Mouse (Mus musculus) stomach, embryonic 14.5 days (tissue): ENCODE data around the gene Mgat4d. TPM values are rescaled to one million over a fixed set of nuclear protein-coding genes. Genes with fewer than 3 reads are reported as not detected.

Source experiments
- ATAC-seq: fragments of 200-750 bp; cut with Nextera tagmentation; 2 replicates; pipeline ENCODE4 v1.8.0; 2017; ENCODE audit warnings: low read depth, moderate TSS enrichment; ENCODE audit not compliant: insufficient number of reproducible peaks, insufficient read depth, low FRiP score
- H3K27ac ChIP-seq: fragments of 300-500 bp; sonication (generic); 2 replicates; pipeline ENCODE4 v1.5.1; 2014; ENCODE audit warnings: mild to moderate bottlenecking, low read length, moderate library complexity, mixed read lengths
- H3K27me3 ChIP-seq: fragments of 300-500 bp; sonication (generic); 2 replicates; pipeline ENCODE4 v1.6.1; 2014; ENCODE audit warnings: low read length, control low read depth, mixed read lengths; ENCODE audit not compliant: control insufficient read depth, insufficient read depth
- H3K36me3 ChIP-seq: fragments of 300-500 bp; sonication (generic); 2 replicates; pipeline ENCODE4 v1.6.1; 2014; ENCODE audit warnings: mild to moderate bottlenecking, control low read depth, low read length, moderate library complexity, mixed read lengths; ENCODE audit not compliant: control insufficient read depth, insufficient read depth
- H3K4me1 ChIP-seq: fragments of 300-500 bp; sonication (generic); 2 replicates; pipeline ENCODE4 v1.6.1; 2014; ENCODE audit warnings: low read length, control low read depth, mixed read lengths; ENCODE audit not compliant: control insufficient read depth, insufficient read depth
- H3K4me2 ChIP-seq: fragments of 300-500 bp; sonication (generic); replicated peaks from 2 replicates; pipeline ENCODE4 v1.6.1; 2014; ENCODE audit warnings: low read depth, low read length, control low read depth
- H3K4me3 ChIP-seq: fragments of 300-500 bp; sonication (generic); 2 replicates; pipeline ENCODE4 v1.5.1; 2014; ENCODE audit warnings: low read depth, low read length, control low read depth
- H3K9ac ChIP-seq: fragments of 300-500 bp; sonication (generic); replicated peaks from 2 replicates; pipeline ENCODE4 v1.6.1; 2014; ENCODE audit warnings: low read depth, mild to moderate bottlenecking, control low read depth, low read length, moderate library complexity, mixed read lengths
- H3K9me3 ChIP-seq: fragments of 300-500 bp; sonication (generic); 2 replicates; pipeline ENCODE4 v1.6.1; 2016; ENCODE audit warnings: low read depth, low read length, control low read depth; ENCODE audit not compliant: control insufficient read depth
- WGBS: fragments of 180-500 bp; shearing (Covaris S2); extraction: QIAGEN DNeasy Blood & Tissue Kit; methylation state at CpG from one replicate; pipeline ENCODE4 v1.1.7; 2014; 5-methylcytosine and 5-hydroxymethylcytosine counted together
- polyA plus RNA-seq: library from polyadenylated mRNA; unstranded; fragments of >200 nt; fragmentation: Nextera tagmentation; extraction: Ambion mirVana; gene quantifications from 2 replicates; pipeline ENCODE4 v1.2.1, GENCODE M21; 2014

The Mgat4d gene
- polyA plus RNA-seq, 1 experiment from 2014 or later: not detected

DNA sequence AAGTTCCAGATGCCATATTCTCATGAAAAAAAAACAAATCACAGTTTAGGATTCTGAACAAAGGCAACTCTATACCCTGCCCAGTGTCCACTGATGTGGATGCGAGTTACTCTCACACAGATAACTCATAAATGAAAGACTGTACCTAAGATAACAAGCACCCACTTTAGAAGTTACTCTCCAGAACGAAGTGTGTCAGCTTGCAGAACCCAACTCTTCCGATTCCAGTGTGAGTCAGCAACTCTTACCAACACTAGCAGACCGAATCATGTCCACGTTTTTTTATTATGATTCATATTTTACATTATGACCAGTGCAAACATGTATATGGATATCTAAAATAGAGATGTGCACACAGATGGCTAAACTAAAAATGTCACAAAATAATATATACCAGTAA lies 20.4 kb upstream of the Mgat4d start:
- 93% methylated on average over 5 of the region's 5 CpGs for WGBS
- no peak for ATAC-seq

DNA sequence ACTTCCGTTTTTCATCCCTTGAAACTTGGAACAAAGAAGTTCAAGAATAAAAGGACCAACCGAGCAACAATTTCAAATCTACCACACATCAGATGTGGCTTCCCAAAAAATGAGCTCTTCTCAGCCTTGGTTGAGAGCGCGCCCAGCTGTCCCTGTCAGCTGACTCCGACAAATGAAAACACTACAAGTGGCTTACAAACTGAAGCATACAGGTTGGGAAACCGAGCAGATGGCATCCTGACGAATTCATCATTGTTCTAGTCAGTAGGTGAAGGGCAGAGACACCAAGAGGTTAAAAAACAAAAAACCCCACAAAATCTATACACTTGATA lies 16.7 kb upstream of the Mgat4d start:
- Histone ChIP-seq H3K4me2 (peak overlapping the region; percentile 91), H3K27ac (no peak overlapping the region), H3K27me3 (no peaks in the 10 kb centered on the region), H3K36me3 (peaks cover 5% of the 10 kb centered on the region; the same call in 1 of the 2 replicates), H3K4me1 (no peaks in the 10 kb centered on the region), H3K9ac (peak overlapping the region; percentile 41; the same call in 1 of the 2 replicates), H3K4me3 (peak overlapping the region; percentile 48), H3K9me3 (no peaks in the 10 kb centered on the region)
- ATAC-seq: no peak
- 8% methylated on average over 7 of the region's 7 CpGs for WGBS

More for the DNA sequence above, 20.4 kb upstream of the Mgat4d start:
- Histone ChIP-seq H3K9ac (no peak overlapping the region), H3K4me3 (no peak overlapping the region), H3K4me1 (no peaks in the 10 kb centered on the region), H3K4me2 (no peak overlapping the region), H3K27me3 (no peaks in the 10 kb centered on the region), H3K9me3 (no peaks in the 10 kb centered on the region), H3K27ac (no peak overlapping the region), H3K36me3 (peaks cover 5% of the 10 kb centered on the region; the same call in 1 of the 2 replicates)

DNA sequence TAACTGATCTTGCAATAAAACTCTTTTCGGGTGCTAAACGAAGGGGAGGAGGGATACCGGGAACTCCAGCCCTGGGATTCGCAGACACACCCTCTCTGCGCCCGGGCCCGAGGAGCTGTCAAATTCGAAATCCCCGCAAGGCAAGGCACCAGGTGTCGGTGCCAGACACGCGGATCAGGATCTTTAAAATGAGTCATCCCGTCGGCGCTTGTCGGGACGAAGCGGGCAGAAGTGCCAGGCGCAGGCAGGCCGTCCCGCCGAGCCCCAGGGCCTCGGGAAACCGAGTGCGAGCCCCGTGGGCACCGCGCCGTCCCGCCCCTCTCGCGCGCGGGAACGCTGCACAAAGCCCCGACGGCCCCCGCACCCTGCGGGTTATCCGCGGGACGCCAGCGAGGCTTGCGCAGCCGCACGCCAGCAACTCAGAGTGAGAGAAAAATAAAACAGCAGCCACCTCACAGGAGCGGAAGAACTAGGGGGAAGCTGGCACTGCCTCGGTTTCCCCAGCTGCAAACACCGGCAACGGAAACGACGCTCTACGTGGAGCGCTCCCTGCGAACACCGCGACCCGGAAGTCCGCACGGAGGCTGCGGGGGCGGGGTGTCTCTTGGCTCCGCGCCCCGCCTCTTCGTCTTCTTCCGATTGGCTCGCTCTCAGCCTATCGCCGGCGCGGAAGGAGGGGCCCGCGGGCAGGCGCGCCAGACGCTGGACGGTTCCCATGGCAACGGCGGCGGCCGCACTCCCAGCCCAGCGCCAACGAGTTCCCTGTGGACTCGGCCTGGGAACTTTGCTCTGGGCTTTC lies 16.2 kb upstream of the Mgat4d start, which contains the start of gene Elmod2:
Gene Elmod2 (minus strand): TSS at position 588 of the 799 bp plus-strand sequence.
- peaks cover 5% of the 10 kb centered on the region; the same call in 1 of the 2 replicates for H3K36me3 ChIP-seq
- H3K9ac ChIP-seq: peak within 1 kb of the TSS; percentile 41; the same call in 1 of the 2 replicates
- WGBS: under 1% methylated on average over 72 of the region's 85 CpGs
- peak; percentile 98 for ATAC-seq
- no peaks in the 10 kb centered on the region for H3K9me3 ChIP-seq
- H3K4me3 ChIP-seq: peak within 1 kb of the TSS; percentile 48
- H3K4me2 ChIP-seq: peak within 1 kb of the TSS; percentile 91
- H3K27ac ChIP-seq: no peak within 1 kb of the TSS
- H3K4me1 ChIP-seq: no peaks in the 10 kb centered on the region
- no peaks in the 10 kb centered on the region for H3K27me3 ChIP-seq

DNA sequence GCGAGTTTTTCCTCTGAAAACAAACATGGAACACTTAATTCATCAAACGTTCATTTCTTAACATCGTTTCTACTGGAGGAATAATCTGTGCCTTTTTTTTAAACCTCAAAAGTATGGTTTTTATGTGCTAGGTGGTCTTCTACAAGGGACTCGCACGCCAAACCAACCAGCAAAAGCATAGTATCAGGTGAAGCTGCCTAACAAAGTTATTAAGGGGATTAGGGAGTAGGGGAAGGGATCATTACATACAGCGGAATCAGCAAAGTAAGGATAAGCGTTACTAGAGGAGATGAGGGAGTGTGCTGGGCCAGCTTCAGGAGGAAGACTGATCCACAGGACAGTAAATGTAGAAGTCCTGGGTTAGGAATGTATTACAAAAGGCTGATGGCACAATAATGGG lies 15.4 kb upstream of the Mgat4d start:
- Histone ChIP-seq H3K36me3 (peaks cover 5% of the 10 kb centered on the region; the same call in 1 of the 2 replicates), H3K4me1 (no peaks in the 10 kb centered on the region), H3K9ac (no peak overlapping the region), H3K27me3 (no peaks in the 10 kb centered on the region), H3K4me3 (peak overlapping the region; percentile 48), H3K27ac (no peak overlapping the region), H3K4me2 (peak overlapping the region; percentile 50), H3K9me3 (no peaks in the 10 kb centered on the region)
- WGBS: 9% methylated on average over 7 of the region's 7 CpGs
- ATAC-seq: no peak

DNA sequence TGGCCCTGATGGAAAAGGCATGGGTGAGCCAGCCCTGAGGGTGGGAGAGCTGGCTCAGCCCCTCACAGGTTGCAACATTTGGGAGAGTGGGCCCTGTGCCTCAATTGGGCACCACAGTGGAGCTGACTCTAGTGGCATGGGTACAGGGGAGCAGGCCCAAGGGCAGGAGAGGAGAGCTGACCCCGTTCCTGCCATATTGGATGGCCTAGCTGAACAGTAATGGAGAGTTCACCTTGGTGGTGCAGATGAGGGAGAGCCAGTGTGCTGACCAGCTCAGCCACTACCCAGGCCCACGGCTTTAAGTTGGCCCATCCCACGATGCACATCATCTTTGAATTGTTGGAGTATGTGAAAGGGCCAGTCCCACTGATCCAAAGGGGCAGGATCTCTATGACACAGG lies 6.2 kb upstream of the Mgat4d start:
- no peaks in the 10 kb centered on the region for H3K4me1 ChIP-seq
- H3K4me3 ChIP-seq: no peak overlapping the region
- H3K9ac ChIP-seq: no peak overlapping the region
- H3K9me3 ChIP-seq: no peaks in the 10 kb centered on the region
- H3K27ac ChIP-seq: no peak overlapping the region
- WGBS: 85% methylated on average over 3 of the region's 3 CpGs
- H3K4me2 ChIP-seq: no peak overlapping the region
- ATAC-seq: no peak
- H3K36me3 ChIP-seq: no peaks in the 10 kb centered on the region
- H3K27me3 ChIP-seq: no peaks in the 10 kb centered on the region

DNA sequence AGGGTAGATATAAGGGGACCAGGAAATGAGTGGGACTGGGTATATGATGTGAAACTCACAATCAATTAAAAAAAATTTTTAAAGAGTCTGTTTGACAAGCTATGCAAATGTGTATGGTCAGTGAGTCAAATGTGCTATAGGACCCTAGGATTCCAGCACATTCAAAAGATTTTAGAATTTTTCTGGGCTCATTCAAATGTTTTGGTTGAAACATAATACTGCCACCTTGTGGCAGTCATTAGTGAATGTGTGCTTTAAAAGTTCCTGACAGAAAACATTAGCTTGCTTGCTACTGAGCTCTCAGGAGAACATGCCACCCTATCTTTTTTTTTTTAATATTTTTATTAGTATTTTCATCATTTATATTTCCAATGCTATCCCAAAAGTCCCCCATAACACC lies 5.6 kb upstream of the Mgat4d start:
- Histone ChIP-seq H3K4me3 (no peak overlapping the region), H3K9me3 (no peaks in the 10 kb centered on the region), H3K4me2 (no peak overlapping the region), H3K4me1 (no peaks in the 10 kb centered on the region), H3K9ac (no peak overlapping the region), H3K27me3 (no peaks in the 10 kb centered on the region), H3K36me3 (no peaks in the 10 kb centered on the region), H3K27ac (no peak overlapping the region)
- ATAC-seq: no peak

DNA sequence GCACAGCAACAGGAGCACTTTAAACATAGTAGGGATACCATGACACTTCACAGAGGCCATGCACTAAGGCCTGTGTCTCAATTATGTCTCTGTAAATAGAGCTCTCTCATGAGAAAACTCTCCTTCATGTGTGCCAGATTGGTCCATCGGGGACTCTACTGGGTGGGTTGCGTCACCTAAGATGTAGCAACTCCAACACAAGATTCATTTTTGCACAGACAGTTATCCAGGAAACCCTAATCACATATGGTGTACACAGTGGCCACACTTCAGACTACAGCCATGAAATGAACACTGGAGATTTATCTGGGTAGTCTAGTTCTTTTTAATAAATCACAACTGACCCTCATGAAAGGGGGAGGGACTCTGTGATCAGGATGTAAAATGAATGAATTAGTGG lies 3.0 kb downstream of the Mgat4d start:
- Histone ChIP-seq H3K27me3 (no peaks in the 10 kb centered on the region), H3K4me3 (no peak overlapping the region)
- WGBS: 91% methylated on average over 2 of the region's 2 CpGs

DNA sequence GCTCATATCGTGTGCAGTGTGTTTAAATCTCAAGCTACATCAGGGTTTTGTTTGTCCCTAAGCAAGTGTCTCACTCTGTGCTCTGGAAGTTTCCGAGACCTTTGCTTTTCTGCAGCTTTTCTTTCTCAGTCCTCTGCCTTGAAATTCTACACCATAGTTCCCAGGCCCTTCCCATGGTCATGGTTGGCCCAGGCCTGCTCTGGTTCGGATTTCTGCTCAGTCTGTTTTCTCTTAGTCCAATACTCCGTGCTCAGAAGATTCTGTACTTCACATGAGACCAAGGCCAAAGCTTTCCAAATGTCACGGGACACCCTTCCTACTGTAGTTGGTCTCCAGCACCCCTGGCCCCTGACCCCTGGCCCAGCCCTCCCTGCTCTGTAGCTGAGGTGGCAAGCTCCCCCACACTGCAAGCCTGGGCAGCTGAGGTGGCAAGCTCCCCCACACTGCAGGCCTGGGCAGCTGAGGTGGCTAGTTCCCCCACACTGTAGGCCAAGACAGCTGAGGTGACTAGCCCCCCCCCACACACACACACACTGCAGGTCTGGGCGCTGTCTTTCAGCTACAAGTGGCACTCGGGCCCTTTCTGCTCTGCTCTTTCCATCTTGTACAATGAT lies 15.0 kb downstream of the Mgat4d start:
- no peak overlapping the region for H3K9ac ChIP-seq
- 0 out of 2 replicates have a peak, but pooled peaks have one; percentile 23 for ATAC-seq
- H3K4me2 ChIP-seq: no peak overlapping the region
- no peak overlapping the region for H3K27ac ChIP-seq
- 61% methylated on average over 7 of the region's 7 CpGs for WGBS
- H3K36me3 ChIP-seq: no peaks in the 10 kb centered on the region
- H3K9me3 ChIP-seq: no peaks in the 10 kb centered on the region
- H3K4me3 ChIP-seq: no peak overlapping the region
- no peaks in the 10 kb centered on the region for H3K27me3 ChIP-seq
- H3K4me1 ChIP-seq: no peaks in the 10 kb centered on the region

More for the DNA sequence above, 3.0 kb downstream of the Mgat4d start:
- Histone ChIP-seq H3K27ac (no peak overlapping the region), H3K36me3 (no peaks in the 10 kb centered on the region), H3K9me3 (no peaks in the 10 kb centered on the region), H3K4me2 (no peak overlapping the region), H3K4me1 (no peaks in the 10 kb centered on the region), H3K9ac (no peak overlapping the region)
- no peak for ATAC-seq
